Mouse (Mus musculus) lung, postnatal 0 days (tissue): Measurements from ENCODE around the gene Baiap2l1. TPM values are rescaled to one million over a fixed set of nuclear protein-coding genes. Genes with fewer than 3 reads are reported as not detected.
A peak's percentile ranks its signal among the peaks of the same experiment; 100 is the strongest.

Source experiments
- ATAC-seq: fragments of 200-750 bp; cut with Nextera tagmentation; 2 replicates; pipeline ENCODE4 v1.8.0; 2017; ENCODE audit warnings: moderate library complexity
- DNase-seq: peaks from one replicate; pipeline ENCODE4 v3.0.0-alpha.2; 2016; ENCODE audit warnings: low spot score
- H3K27ac ChIP-seq: fragments of 300-500 bp; sonication (generic); 2 replicates; pipeline ENCODE4 v1.5.1; 2014; ENCODE audit warnings: antibody characterized with exemption, mild to moderate bottlenecking, low read length, mixed read lengths
- H3K27me3 ChIP-seq: fragments of 300-500 bp; sonication (generic); replicated peaks from 2 replicates; pipeline ENCODE4 v1.6.1; 2014; ENCODE audit warnings: low read length, mixed read lengths; ENCODE audit not compliant: insufficient read depth
- H3K36me3 ChIP-seq: fragments of 300-500 bp; sonication (generic); 2 replicates; pipeline ENCODE4 v1.6.1; 2014; ENCODE audit warnings: low read length, mixed read lengths; ENCODE audit not compliant: insufficient read depth
- H3K4me1 ChIP-seq: fragments of 300-500 bp; sonication (generic); 2 replicates; pipeline ENCODE4 v1.6.1; 2014; ENCODE audit warnings: antibody characterized with exemption, low read depth, low read length, mixed read lengths; ENCODE audit not compliant: insufficient read depth
- H3K4me2 ChIP-seq: fragments of 300-500 bp; sonication (generic); replicated peaks from 2 replicates; pipeline ENCODE4 v1.6.1; 2014; ENCODE audit warnings: low read depth, mild to moderate bottlenecking, low read length, moderate library complexity, mixed read lengths
- H3K4me3 ChIP-seq: fragments of 300-500 bp; sonication (generic); 2 replicates; pipeline ENCODE4 v1.5.1; 2014; ENCODE audit warnings: low read depth, low read length
- H3K9ac ChIP-seq: fragments of 300-500 bp; sonication (generic); replicated peaks from 2 replicates; pipeline ENCODE4 v1.6.1; 2014; ENCODE audit warnings: low read depth, mild to moderate bottlenecking
- H3K9me3 ChIP-seq: fragments of 300-500 bp; sonication (generic); 2 replicates; pipeline ENCODE4 v1.6.1; 2016; ENCODE audit warnings: low read length, mixed read lengths
- CTCF ChIP-seq: IDR thresholded peaks from 2 replicates; pipeline ENCODE4 v1.5.1; 2016; ENCODE audit warnings: antibody characterized with exemption, mild to moderate bottlenecking
- EP300 ChIP-seq: IDR thresholded peaks from 2 replicates; pipeline ENCODE4 v1.6.1; 2016; ENCODE audit warnings: antibody characterized with exemption, mild to moderate bottlenecking, control low read depth
- WGBS: fragments of 180-500 bp; shearing (Covaris S2); extraction: QIAGEN DNeasy Blood & Tissue Kit; methylation state at CpG from one replicate; pipeline ENCODE4 v1.1.7; 2014; 5-methylcytosine and 5-hydroxymethylcytosine counted together
- polyA plus RNA-seq: library from polyadenylated mRNA; unstranded; fragments of >200 nt; fragmentation: Nextera tagmentation; extraction: Ambion mirVana; gene quantifications from 2 replicates; pipeline ENCODE4 v1.2.1, GENCODE M21; 2015

The Baiap2l1 gene
- polyA plus RNA-seq, 1 experiment from 2014 or later: 18.3 TPM

- TF ChIP-seq EP300 (no peak), CTCF (no peak)
- no peak for ATAC-seq
- Histone ChIP-seq H3K4me1 (peaks cover 16% of the 10 kb centered on the region; the same call in 1 of the 2 replicates), H3K36me3 (no peaks in the 10 kb centered on the region), H3K4me2 (no peak overlapping the region), H3K4me3 (no peak overlapping the region), H3K27ac (no peak overlapping the region), H3K9ac (no peak overlapping the region), H3K9me3 (no peaks in the 10 kb centered on the region), H3K27me3 (no peaks in the 10 kb centered on the region)
- 53% methylated on average over 3 of the region's 3 CpGs for WGBS
- no peak for DNase-seq
Measured at GRCm38 (mm10) chr5:144316442-144316841, 41.5 kb downstream of the Baiap2l1 start.

- DNase-seq: peak; percentile 19
- Histone ChIP-seq H3K36me3 (no peaks in the 10 kb centered on the region), H3K9ac (no peak overlapping the region), H3K9me3 (no peaks in the 10 kb centered on the region), H3K4me1 (peaks cover 13% of the 10 kb centered on the region; the same call in 1 of the 2 replicates), H3K27me3 (no peaks in the 10 kb centered on the region), H3K4me2 (no peak overlapping the region), H3K27ac (peak overlapping the region; percentile 29; the same call in 1 of the 2 replicates), H3K4me3 (no peak overlapping the region)
- TF ChIP-seq EP300 (no peak), CTCF (no peak)
- peak; percentile 25; the same call in 1 of the 2 replicates for ATAC-seq
- WGBS: 68% methylated on average over 12 of the region's 12 CpGs
Measured at GRCm38 (mm10) chr5:144314731-144315494, 43.0 kb downstream of the Baiap2l1 start.

DNA sequence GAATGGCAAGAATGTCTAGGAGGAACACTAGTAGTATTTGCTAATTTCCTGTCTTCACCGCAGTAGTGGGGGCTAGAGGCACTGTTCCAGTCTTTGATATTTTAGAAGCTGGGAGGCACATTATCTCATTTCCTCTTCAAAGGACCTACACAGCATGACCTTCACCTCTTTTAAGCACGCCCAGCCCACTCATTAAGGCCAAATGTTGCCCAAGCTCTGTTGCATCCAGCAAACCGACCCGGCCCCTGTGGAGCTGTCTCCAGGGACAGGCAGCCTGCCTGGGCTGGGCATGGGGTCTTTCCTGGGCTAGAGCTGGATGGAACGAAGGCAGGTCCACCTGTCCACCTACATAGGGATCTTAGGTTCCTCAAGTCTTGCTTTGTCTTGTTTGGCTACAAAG, 44.6 kb downstream of the Baiap2l1 start:
- no peak overlapping the region for H3K9ac ChIP-seq
- H3K9me3 ChIP-seq: no peaks in the 10 kb centered on the region
- no peak overlapping the region for H3K27ac ChIP-seq
- no peak overlapping the region for H3K4me2 ChIP-seq
- peaks cover 13% of the 10 kb centered on the region; the same call in 1 of the 2 replicates for H3K4me1 ChIP-seq
- TF ChIP-seq CTCF: no peak
- TF ChIP-seq EP300: no peak
- H3K27me3 ChIP-seq: no peaks in the 10 kb centered on the region
- no peaks in the 10 kb centered on the region for H3K36me3 ChIP-seq
- DNase-seq: peak; percentile 28
- no peak overlapping the region for H3K4me3 ChIP-seq
- WGBS: 11% methylated on average over 5 of the region's 5 CpGs
- no peak for ATAC-seq

GRCm38 (mm10) chr5:144312183-144312582, 45.7 kb downstream of the Baiap2l1 start:
- DNase-seq (peak; percentile 27), ATAC-seq (no peak)
- Histone ChIP-seq H3K9me3 (no peaks in the 10 kb centered on the region), H3K36me3 (no peaks in the 10 kb centered on the region), H3K4me2 (no peak overlapping the region), H3K9ac (no peak overlapping the region), H3K27ac (no peak overlapping the region), H3K4me1 (peaks cover 13% of the 10 kb centered on the region; the same call in 1 of the 2 replicates), H3K4me3 (no peak overlapping the region), H3K27me3 (no peaks in the 10 kb centered on the region)
- WGBS: 49% methylated on average over 7 of the region's 7 CpGs
- TF ChIP-seq CTCF (no peak), EP300 (no peak)

- Histone ChIP-seq H3K27ac (no peak overlapping the region), H3K27me3 (no peaks in the 10 kb centered on the region), H3K9ac (no peak overlapping the region), H3K9me3 (no peaks in the 10 kb centered on the region), H3K4me1 (peaks cover 7% of the 10 kb centered on the region; the same call in 1 of the 2 replicates), H3K36me3 (no peaks in the 10 kb centered on the region), H3K4me3 (no peak overlapping the region), H3K4me2 (no peak overlapping the region)
- DNase-seq (no peak), ATAC-seq (no peak)
- no peak for TF ChIP-seq CTCF
- no peak for TF ChIP-seq EP300
- 74% methylated on average over 4 of the region's 4 CpGs for WGBS
Measured at GRCm38 (mm10) chr5:144308929-144309328, 49.0 kb downstream of the Baiap2l1 start.

GRCm38 (mm10) chr5:144303071-144303470, 54.8 kb downstream of the Baiap2l1 start:
- DNase-seq: no peak
- Histone ChIP-seq H3K4me2 (no peak overlapping the region), H3K9ac (no peak overlapping the region), H3K27ac (no peak overlapping the region), H3K9me3 (no peaks in the 10 kb centered on the region), H3K4me3 (no peak overlapping the region), H3K27me3 (no peaks in the 10 kb centered on the region), H3K36me3 (no peaks in the 10 kb centered on the region), H3K4me1 (no peaks in the 10 kb centered on the region)
- WGBS: 94% methylated on average over 2 of the region's 2 CpGs
- no peak for TF ChIP-seq EP300
- TF ChIP-seq CTCF: no peak
- ATAC-seq: no peak
